Mouse (Mus musculus) liver, embryonic 11.5 days (tissue): Measurements from ENCODE around the gene Fsd2. TPM values are rescaled to one million over a fixed set of nuclear protein-coding genes. Genes with fewer than 3 reads are reported as not detected.

Source experiments
- ATAC-seq: fragments of 200-750 bp; cut with Nextera tagmentation; replicated peaks from 2 replicates; pipeline ENCODE4 v1.8.0; 2017; ENCODE audit warnings: moderate number of reproducible peaks, mild to moderate bottlenecking, moderate TSS enrichment, moderate library complexity; ENCODE audit not compliant: low FRiP score
- DNase-seq: peaks from one replicate; pipeline ENCODE4 v3.0.0-alpha.2; 2017; ENCODE audit warnings: low spot score
- H3K27ac ChIP-seq: fragments of 300-500 bp; sonication (generic); 2 replicates; pipeline ENCODE4 v1.5.1; 2014; ENCODE audit warnings: mild to moderate bottlenecking, low read depth, low read length, control low read depth
- H3K27me3 ChIP-seq: fragments of 300-500 bp; sonication (generic); replicated peaks from 2 replicates; pipeline ENCODE4 v1.6.1; 2014; ENCODE audit warnings: low read length, mixed read lengths; ENCODE audit not compliant: control insufficient read depth, insufficient read depth
- H3K36me3 ChIP-seq: fragments of 300-500 bp; sonication (generic); 2 replicates; pipeline ENCODE4 v1.6.1; 2014; ENCODE audit warnings: mild to moderate bottlenecking, low read length, moderate library complexity, mixed read lengths; ENCODE audit not compliant: control insufficient read depth, insufficient read depth
- H3K4me1 ChIP-seq: fragments of 300-500 bp; sonication (generic); replicated peaks from 2 replicates; pipeline ENCODE4 v1.6.1; 2014; ENCODE audit warnings: low read length, mixed read lengths; ENCODE audit not compliant: control insufficient read depth, insufficient read depth
- H3K4me2 ChIP-seq: fragments of 300-500 bp; sonication (generic); 2 replicates; pipeline ENCODE4 v1.6.1; 2014; ENCODE audit warnings: mild to moderate bottlenecking, control low read depth, moderate library complexity
- H3K4me3 ChIP-seq: fragments of 300-500 bp; sonication (generic); 2 replicates; pipeline ENCODE4 v1.5.1; 2014; ENCODE audit warnings: low read depth, low read length, control low read depth
- H3K9ac ChIP-seq: fragments of 300-500 bp; sonication (generic); 2 replicates; pipeline ENCODE4 v1.6.1; 2014; ENCODE audit warnings: low read depth, low read length, control low read depth
- H3K9me3 ChIP-seq: fragments of 300-500 bp; sonication (generic); 2 replicates; pipeline ENCODE4 v1.6.1; 2016; ENCODE audit warnings: low read length, inconsistent platforms, mixed read lengths; ENCODE audit not compliant: control insufficient read depth
- WGBS: fragments of 180-500 bp; shearing (Covaris S2); extraction: QIAGEN DNeasy Blood & Tissue Kit; methylation state at CpG from one replicate; pipeline ENCODE4 v1.1.7; 2014; 5-methylcytosine and 5-hydroxymethylcytosine counted together
- polyA plus RNA-seq: library from polyadenylated mRNA; unstranded; fragments of >200 nt; fragmentation: Nextera tagmentation; extraction: Ambion mirVana; gene quantifications from 2 replicates; pipeline ENCODE4 v1.2.1, GENCODE M21; 2014

Fsd2 gene
- polyA plus RNA-seq, 1 experiment from 2014 or later: 0.19 TPM

DNA sequence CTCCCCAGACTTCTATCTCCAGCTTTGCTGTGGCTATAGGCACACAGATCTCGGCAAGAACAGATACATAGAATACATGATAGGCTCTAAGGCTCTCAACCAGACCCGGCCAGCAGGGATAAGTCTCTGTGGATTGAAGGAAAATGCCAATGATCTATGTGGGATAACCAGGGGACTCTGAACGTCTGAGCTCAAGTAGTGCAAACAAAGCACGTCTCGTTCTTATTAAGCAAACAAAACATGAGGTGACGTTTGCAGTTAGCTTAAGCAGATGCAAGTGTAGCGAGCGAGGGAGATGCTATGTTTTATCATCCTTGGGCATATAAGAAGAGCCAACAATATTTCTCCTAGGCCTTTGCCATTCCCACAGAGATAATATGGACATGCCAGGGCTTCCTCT, 23.8 kb downstream of the Fsd2 start:
- no peak overlapping the region for H3K4me3 ChIP-seq
- no peaks in the 10 kb centered on the region; the same call in 1 of the 2 replicates for H3K27me3 ChIP-seq
- H3K4me1 ChIP-seq: no peaks in the 10 kb centered on the region
- WGBS: 75% methylated on average over 8 of the region's 8 CpGs
- H3K9ac ChIP-seq: no peak overlapping the region
- H3K36me3 ChIP-seq: no peaks in the 10 kb centered on the region
- ATAC-seq (no peak), DNase-seq (no peak)
- no peak overlapping the region for H3K4me2 ChIP-seq
- H3K27ac ChIP-seq: no peak overlapping the region
- H3K9me3 ChIP-seq: no peaks in the 10 kb centered on the region

GRCm38 (mm10) chr7:81541924-81542524, 24.7 kb downstream of the Fsd2 start:
- no peak overlapping the region for H3K4me3 ChIP-seq
- no peak for ATAC-seq
- no peak overlapping the region for H3K27ac ChIP-seq
- no peak for DNase-seq
- H3K9me3 ChIP-seq: no peaks in the 10 kb centered on the region
- H3K4me1 ChIP-seq: no peaks in the 10 kb centered on the region
- H3K4me2 ChIP-seq: no peak overlapping the region
- no peaks in the 10 kb centered on the region; the same call in 1 of the 2 replicates for H3K27me3 ChIP-seq
- WGBS: 77% methylated on average over 7 of the region's 7 CpGs
- no peak overlapping the region for H3K9ac ChIP-seq
- H3K36me3 ChIP-seq: no peaks in the 10 kb centered on the region

DNA sequence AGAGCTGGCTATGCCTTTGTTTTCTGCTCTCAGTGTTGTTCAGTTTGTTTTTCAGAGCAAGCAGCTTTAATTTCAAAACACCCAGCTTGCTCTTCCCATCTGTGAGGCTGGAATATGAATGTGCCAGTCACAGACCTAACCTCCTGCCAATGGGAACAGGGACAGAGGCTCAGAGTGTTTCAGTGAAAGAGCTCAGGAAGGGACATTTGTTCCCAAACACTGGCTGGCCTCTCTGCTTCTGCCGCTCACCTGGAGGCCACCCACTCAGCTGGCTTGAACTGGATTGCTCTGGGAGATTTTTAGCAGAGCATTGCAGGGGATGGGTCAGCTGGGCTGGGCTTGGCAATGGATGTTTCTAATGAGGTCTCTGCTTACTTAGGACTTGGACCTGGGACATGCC, 25.7 kb downstream of the Fsd2 start:
- ATAC-seq (no peak), DNase-seq (no peak)
- Histone ChIP-seq H3K4me3 (no peak overlapping the region), H3K27ac (no peak overlapping the region), H3K9me3 (no peaks in the 10 kb centered on the region), H3K27me3 (no peaks in the 10 kb centered on the region; the same call in 1 of the 2 replicates), H3K36me3 (no peaks in the 10 kb centered on the region), H3K9ac (no peak overlapping the region), H3K4me1 (no peaks in the 10 kb centered on the region), H3K4me2 (no peak overlapping the region)
- 50% methylated on average over 1 of the region's 1 CpGs for WGBS

DNA sequence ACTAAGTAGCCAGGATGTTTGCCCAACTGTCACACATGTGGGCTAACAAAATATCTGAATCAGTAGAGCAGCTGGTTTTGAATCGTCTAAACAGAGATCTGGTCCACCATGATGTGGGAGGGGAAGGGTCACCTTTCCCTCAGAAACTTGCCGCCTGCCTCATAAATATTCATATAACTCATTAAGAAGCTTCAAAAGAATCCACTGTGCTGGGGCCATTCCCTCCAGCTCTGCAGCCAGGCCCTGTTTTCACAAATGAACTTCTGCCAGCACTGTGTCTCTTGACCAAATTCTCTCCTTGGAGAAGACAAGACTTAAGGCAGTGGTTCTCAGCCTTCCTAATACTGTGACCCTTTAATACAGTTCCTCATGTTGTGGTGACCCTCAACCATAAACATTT, 27.2 kb downstream of the Fsd2 start:
- Histone ChIP-seq H3K27me3 (no peaks in the 10 kb centered on the region; the same call in 1 of the 2 replicates), H3K4me2 (no peak overlapping the region), H3K36me3 (peaks cover 10% of the 10 kb centered on the region), H3K4me1 (no peaks in the 10 kb centered on the region), H3K4me3 (no peak overlapping the region), H3K9me3 (no peaks in the 10 kb centered on the region), H3K9ac (no peak overlapping the region), H3K27ac (no peak overlapping the region)
- WGBS: 51% methylated on average over 2 of the region's 2 CpGs
- DNase-seq (no peak), ATAC-seq (no peak)

GRCm38 (mm10) chr7:81538070-81538675, 28.6 kb downstream of the Fsd2 start:
- no peaks in the 10 kb centered on the region; the same call in 1 of the 2 replicates for H3K27me3 ChIP-seq
- no peak for ATAC-seq
- no peak overlapping the region for H3K27ac ChIP-seq
- DNase-seq: no peak
- no peaks in the 10 kb centered on the region for H3K4me1 ChIP-seq
- peaks cover 3% of the 10 kb centered on the region; the same call in 1 of the 2 replicates for H3K9me3 ChIP-seq
- no peak overlapping the region for H3K9ac ChIP-seq
- H3K36me3 ChIP-seq: peaks cover 23% of the 10 kb centered on the region
- H3K4me2 ChIP-seq: no peak overlapping the region
- H3K4me3 ChIP-seq: no peak overlapping the region
- 72% methylated on average over 2 of the region's 2 CpGs for WGBS

DNA sequence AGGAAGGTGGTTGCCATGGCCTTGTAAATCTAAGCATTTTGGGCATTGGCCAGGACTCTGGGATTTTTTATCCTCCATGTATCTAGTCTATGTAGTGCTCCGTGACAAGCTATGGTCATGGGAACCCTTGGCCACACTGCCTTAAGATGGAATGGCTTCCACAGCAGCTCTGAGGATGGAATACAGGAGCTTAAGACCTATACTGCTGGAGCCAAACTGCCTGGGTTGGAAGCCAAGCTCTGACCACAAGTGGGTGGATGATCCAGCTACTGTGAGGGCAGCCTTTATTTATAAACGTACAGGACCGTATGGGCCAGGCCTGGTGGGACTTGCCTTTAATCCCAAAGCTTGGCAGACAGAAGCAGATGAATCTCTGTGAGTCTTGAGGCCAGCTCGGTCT, 30.3 kb downstream of the Fsd2 start:
- H3K4me2 ChIP-seq: no peak overlapping the region
- H3K27me3 ChIP-seq: no peaks in the 10 kb centered on the region
- H3K27ac ChIP-seq: no peak overlapping the region
- ATAC-seq (no peak), DNase-seq (no peak)
- H3K4me1 ChIP-seq: no peaks in the 10 kb centered on the region
- peaks cover 3% of the 10 kb centered on the region; the same call in 1 of the 2 replicates for H3K9me3 ChIP-seq
- H3K9ac ChIP-seq: no peak overlapping the region
- WGBS: 90% methylated on average over 4 of the region's 4 CpGs
- no peak overlapping the region for H3K4me3 ChIP-seq
- peaks cover 37% of the 10 kb centered on the region for H3K36me3 ChIP-seq

DNA sequence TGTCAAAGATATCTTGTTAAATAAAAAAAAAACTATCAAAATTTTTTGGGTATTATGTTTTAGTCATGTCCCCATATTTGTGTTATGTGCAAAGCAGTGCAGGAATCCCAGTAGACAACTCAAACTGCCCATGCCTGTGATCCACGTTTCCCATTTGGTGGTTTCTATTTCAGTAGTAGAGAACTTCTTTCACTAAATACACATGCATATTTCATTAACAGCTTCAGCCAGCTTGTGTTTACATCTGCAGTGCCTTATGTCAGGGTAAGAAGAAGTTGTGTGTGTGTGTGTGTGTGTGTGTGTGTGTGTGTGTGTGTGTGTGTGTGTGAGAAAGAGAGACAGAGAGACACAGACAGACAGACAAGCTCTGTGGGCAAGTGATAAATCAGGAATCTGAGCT, 35.3 kb downstream of the Fsd2 start:
- H3K4me3 ChIP-seq: no peak overlapping the region
- peaks cover 3% of the 10 kb centered on the region; the same call in 1 of the 2 replicates for H3K9me3 ChIP-seq
- no peak overlapping the region for H3K9ac ChIP-seq
- H3K36me3 ChIP-seq: peaks cover 48% of the 10 kb centered on the region
- no peak for ATAC-seq
- no peaks in the 10 kb centered on the region for H3K4me1 ChIP-seq
- WGBS: 83% methylated on average over 1 of the region's 1 CpGs
- no peak overlapping the region for H3K4me2 ChIP-seq
- no peak for DNase-seq
- no peak overlapping the region for H3K27ac ChIP-seq
- H3K27me3 ChIP-seq: no peaks in the 10 kb centered on the region

- Histone ChIP-seq H3K4me3 (no peak overlapping the region), H3K36me3 (peaks cover 34% of the 10 kb centered on the region), H3K27ac (no peak overlapping the region), H3K9ac (no peak overlapping the region), H3K9me3 (peaks cover under 1% of the 10 kb centered on the region; the same call in 1 of the 2 replicates), H3K4me1 (peaks cover 10% of the 10 kb centered on the region), H3K4me2 (no peak overlapping the region), H3K27me3 (no peaks in the 10 kb centered on the region)
- 90% methylated on average over 8 of the region's 8 CpGs for WGBS
- DNase-seq: no peak
- no peak for ATAC-seq
Observed at GRCm38 (mm10) chr7:81528918-81529317, 37.8 kb downstream of the Fsd2 start.

GRCm38 (mm10) chr7:81523663-81524017, 43.1 kb downstream of the Fsd2 start:
- Histone ChIP-seq H3K27ac (peak overlapping the region; percentile 78; the same call in 1 of the 2 replicates), H3K9me3 (no peaks in the 10 kb centered on the region), H3K4me2 (peak overlapping the region; percentile 86), H3K4me3 (peak overlapping the region; percentile 70), H3K4me1 (peaks cover 14% of the 10 kb centered on the region), H3K9ac (peak overlapping the region; percentile 80), H3K36me3 (peaks cover 7% of the 10 kb centered on the region; the same call in 1 of the 2 replicates), H3K27me3 (no peaks in the 10 kb centered on the region)
- 11% methylated on average over 13 of the region's 13 CpGs for WGBS
- no peak for ATAC-seq
- no peak for DNase-seq
